Mouse (Mus musculus) adrenal gland, postnatal 25 days (tissue): Measurements from ENCODE around the gene Hoxb6. TPM values are rescaled to one million over a fixed set of nuclear protein-coding genes. Genes with fewer than 3 reads are reported as not detected.
A peak's percentile ranks its signal among the peaks of the same experiment; 100 is the strongest.

ENCODE experiments used
- DNase-seq: peaks from one replicate; pipeline ENCODE4 v3.0.0; 2021; ENCODE audit warnings: mixed read lengths
- long read RNA-seq: library from polyadenylated mRNA; stranded (forward); transcript quantifications from one replicate; pipeline ENCODE4 v2.0.0, GENCODE M21; 2021
- total RNA-seq: library from RNA; stranded (reverse); gene quantifications from 2 replicates; pipeline ENCODE4 v1.2.3, GENCODE M21; 2021

Hoxb6 gene
- total RNA-seq, result 74.4 and 78.8 TPM in 2 replicates
- long read RNA-seq, transcript Hoxb6-201 (2 exons, 1,321 nt), result major isoform, 25 of 32 reads
- long read RNA-seq, partial matches to known transcripts, result 0 of 32 reads
- long read RNA-seq, other reads (novel, unspliced or antisense), result 7 of 32 reads

- DNase-seq, result peak; percentile 80
These were observed at the start of gene Hoxb6 for GRCm38 (mm10) chr11:96291681-96292564. TSS of gene Hoxb6 (plus strand) at chr11:96292476.

- DNase-seq, result peak; percentile 68
These were observed 41.4 kb upstream of the Hoxb6 start for GRCm38 (mm10) chr11:96250901-96251300.

- DNase-seq, result peak; percentile 49
These were observed 40.7 kb upstream of the Hoxb6 start for GRCm38 (mm10) chr11:96251480-96252031.

GRCm38 (mm10) chr11:96252541-96253120, 39.6 kb upstream of the Hoxb6 start:
- no peak for DNase-seq

- no peak for DNase-seq
These were observed 38.1 kb upstream of the Hoxb6 start for GRCm38 (mm10) chr11:96254221-96254620.

GRCm38 (mm10) chr11:96255111-96255995, 36.9 kb upstream of the Hoxb6 start:
- DNase-seq, result no peak

- DNase-seq, result no peak
These were observed 36.3 kb upstream of the Hoxb6 start for GRCm38 (mm10) chr11:96255996-96256445.

- DNase-seq, result no peak
These were observed 35.1 kb upstream of the Hoxb6 start for GRCm38 (mm10) chr11:96257141-96257540.

- no peak for DNase-seq
These were observed 33.2 kb upstream of the Hoxb6 start for GRCm38 (mm10) chr11:96259038-96259437.

- no peak for DNase-seq
These were observed 32.8 kb upstream of the Hoxb6 start for GRCm38 (mm10) chr11:96259511-96259910.

GRCm38 (mm10) chr11:96260310-96260970, 31.8 kb upstream of the Hoxb6 start:
- DNase-seq, result peak; percentile 80

GRCm38 (mm10) chr11:96261323-96261890, 30.9 kb upstream of the Hoxb6 start:
- DNase-seq, result peak; percentile 91

GRCm38 (mm10) chr11:96262262-96262830, 29.9 kb upstream of the Hoxb6 start:
- peak; percentile 73 for DNase-seq

- no peak for DNase-seq
These were observed 28.5 kb upstream of the Hoxb6 start for GRCm38 (mm10) chr11:96263636-96264389.

GRCm38 (mm10) chr11:96264390-96265020, 27.8 kb upstream of the Hoxb6 start:
- DNase-seq, result no peak

- DNase-seq, result peak; percentile 80
These were observed 26.3 kb upstream of the Hoxb6 start for GRCm38 (mm10) chr11:96265954-96266353.

GRCm38 (mm10) chr11:96267021-96267920, 25.0 kb upstream of the Hoxb6 start:
- DNase-seq, result no peak
